Mouse (Mus musculus): ENCODE results near the gene Cdk2ap2. TPM values are rescaled to one million over a fixed set of nuclear protein-coding genes. Genes with fewer than 3 reads are reported as not detected.
"Not testable (repeated sequence)": the region's sequence is repeated elsewhere in the genome, so short reads cannot be mapped to it uniquely, and the experiment has no call there.

The Cdk2ap2 gene
- polyA plus RNA-seq, 1 experiment from 2014 or later, result 82.1 TPM

- Histone ChIP-seq H3K36me3 (no peaks in the 10 kb centered on the region), H3K9ac (replicated peaks) (no peak overlapping the region), H3K4me3 (replicated peaks) (no peak overlapping the region), H3K9me3 (no peaks in the 10 kb centered on the region), H3K4me2 (replicated peaks) (no peak overlapping the region), H3K4me1 (replicated peaks) (no peaks in the 10 kb centered on the region), H3K27me3 (no peaks in the 10 kb centered on the region), H3K27ac (no peak overlapping the region)
- ATAC-seq, result no peak
- 96% methylated on average over 7 of the region's 7 CpGs for WGBS
Measured at GRCm38 (mm10) chr19:4057962-4058361, 39.0 kb upstream of the Cdk2ap2 start.

DNA sequence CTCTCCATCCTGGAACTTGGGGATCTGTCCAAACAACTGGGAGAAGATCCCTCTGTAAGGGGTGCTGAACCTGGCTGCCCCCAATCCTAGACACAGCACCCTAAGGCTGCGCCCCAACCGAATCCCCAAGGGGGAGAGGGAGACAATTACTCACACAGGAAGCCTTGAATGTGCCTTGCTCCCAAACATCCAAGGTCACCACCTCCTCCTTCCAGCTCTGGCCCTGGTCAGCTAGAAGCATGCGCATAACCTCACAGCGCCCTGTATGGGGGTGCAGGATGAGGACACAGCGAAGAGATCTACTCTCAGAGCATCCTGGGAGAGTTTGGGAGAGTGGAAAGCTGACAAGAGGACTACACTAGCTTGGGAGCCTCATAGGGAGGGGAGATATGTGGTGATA lies 38.4 kb upstream of the Cdk2ap2 start:
- no peaks in the 10 kb centered on the region for H3K36me3 ChIP-seq
- WGBS, result 96% methylated on average over 5 of the region's 5 CpGs
- no peaks in the 10 kb centered on the region for H3K9me3 ChIP-seq
- no peak for ATAC-seq
- H3K27me3 ChIP-seq, result no peaks in the 10 kb centered on the region
- H3K4me2 ChIP-seq (replicated peaks), result no peak overlapping the region
- no peak overlapping the region for H3K4me3 ChIP-seq (replicated peaks)
- no peaks in the 10 kb centered on the region for H3K4me1 ChIP-seq (replicated peaks)
- H3K27ac ChIP-seq, result no peak overlapping the region
- H3K9ac ChIP-seq (replicated peaks), result no peak overlapping the region

DNA sequence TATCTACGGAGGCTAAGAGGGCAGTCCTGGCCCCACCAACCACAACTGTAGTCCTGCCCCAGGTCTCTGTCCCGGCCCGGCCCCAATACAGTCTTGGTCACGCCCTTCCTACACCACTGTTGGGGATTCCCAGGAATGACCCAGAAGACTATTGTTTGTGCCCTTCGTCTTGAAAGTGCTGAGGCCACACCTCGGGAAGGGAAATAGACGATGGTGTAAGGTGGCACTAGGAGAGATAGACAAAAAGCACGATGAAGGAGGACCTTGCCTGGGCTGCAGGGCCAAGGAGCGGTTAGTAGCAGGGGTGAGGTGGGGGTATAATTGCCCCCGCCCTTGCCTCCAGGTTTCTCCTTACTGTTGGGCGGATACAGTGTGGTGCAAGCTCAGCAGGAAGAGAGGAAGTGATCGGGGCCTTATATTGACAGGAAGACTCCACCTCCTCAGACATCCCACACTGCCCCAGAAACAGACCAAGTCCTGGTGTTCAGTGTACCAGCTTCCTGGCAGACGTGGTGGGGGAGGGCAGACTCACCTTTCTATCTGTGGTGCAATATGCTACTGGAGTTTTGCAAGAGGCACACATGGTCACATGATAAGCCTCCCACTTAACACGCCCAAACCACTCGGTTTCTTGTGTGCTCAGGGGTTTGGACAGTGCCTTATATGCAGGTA lies 37.8 kb upstream of the Cdk2ap2 start, which contains the start of gene Gstp3:
TSS of gene Gstp3 (minus strand) at position 501 of the 672 bp plus-strand sequence.
- H3K4me3 ChIP-seq (replicated peaks), result no peak within 1 kb of the TSS
- H3K9me3 ChIP-seq, result no peaks in the 10 kb centered on the region
- no peak for ATAC-seq
- H3K36me3 ChIP-seq, result no peaks in the 10 kb centered on the region
- WGBS, result 86% methylated on average over 15 of the region's 15 CpGs
- H3K27ac ChIP-seq, result no peak within 1 kb of the TSS
- H3K4me2 ChIP-seq (replicated peaks), result no peak within 1 kb of the TSS
- no peak within 1 kb of the TSS for H3K9ac ChIP-seq (replicated peaks)
- no peaks in the 10 kb centered on the region for H3K4me1 ChIP-seq (replicated peaks)
- H3K27me3 ChIP-seq, result no peaks in the 10 kb centered on the region

GRCm38 (mm10) chr19:4060044-4060898 lies 36.7 kb upstream of the Cdk2ap2 start:
- not testable (repeated sequence) for H3K4me1 ChIP-seq (replicated peaks); H3K4me3 ChIP-seq (replicated peaks); H3K27ac ChIP-seq; H3K9me3 ChIP-seq; H3K36me3 ChIP-seq; H3K9ac ChIP-seq (replicated peaks); H3K27me3 ChIP-seq; H3K4me2 ChIP-seq (replicated peaks); ATAC-seq
- 88% methylated on average over 8 of the region's 8 CpGs for WGBS

- Histone ChIP-seq H3K9ac (replicated peaks) (no peak overlapping the region), H3K4me3 (replicated peaks) (no peak overlapping the region), H3K4me2 (replicated peaks) (no peak overlapping the region), H3K9me3 (no peaks in the 10 kb centered on the region), H3K27me3 (no peaks in the 10 kb centered on the region), H3K27ac (no peak overlapping the region), H3K4me1 (replicated peaks) (no peaks in the 10 kb centered on the region), H3K36me3 (no peaks in the 10 kb centered on the region)
- 86% methylated on average over 6 of the region's 6 CpGs for WGBS
- no peak for ATAC-seq
Measured at GRCm38 (mm10) chr19:4060899-4061465, 36.0 kb upstream of the Cdk2ap2 start.

- H3K27ac ChIP-seq; H3K4me1 ChIP-seq (replicated peaks); H3K36me3 ChIP-seq; H3K4me2 ChIP-seq (replicated peaks); H3K4me3 ChIP-seq (replicated peaks); H3K27me3 ChIP-seq; ATAC-seq; H3K9ac ChIP-seq (replicated peaks); H3K9me3 ChIP-seq: not testable (repeated sequence)
- 74% methylated on average over 4 of the region's 4 CpGs for WGBS
Measured at GRCm38 (mm10) chr19:4063357-4063756, 33.6 kb upstream of the Cdk2ap2 start.

DNA sequence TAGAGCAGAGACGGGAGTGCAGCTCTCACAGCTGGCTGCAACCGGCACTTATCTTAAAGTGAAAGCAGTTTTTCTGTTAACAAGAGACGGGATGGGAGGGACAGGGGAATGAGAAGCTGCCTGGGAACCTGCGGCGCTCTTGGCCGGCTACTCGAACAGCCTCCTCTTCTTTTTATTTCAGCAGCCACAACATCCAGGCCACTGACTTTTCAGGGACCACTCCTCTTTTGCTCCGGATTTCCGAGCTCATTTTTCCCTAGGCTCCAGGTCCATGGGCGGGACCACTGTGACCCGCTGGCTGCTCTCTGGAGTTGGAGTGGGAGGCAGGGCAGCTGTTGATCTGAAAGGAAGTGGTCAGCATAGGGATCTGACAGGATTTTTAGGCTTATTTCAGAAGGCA lies 32.5 kb upstream of the Cdk2ap2 start:
- not testable (repeated sequence) for H3K9me3 ChIP-seq; H3K4me1 ChIP-seq (replicated peaks); ATAC-seq; H3K27ac ChIP-seq; H3K4me3 ChIP-seq (replicated peaks); H3K9ac ChIP-seq (replicated peaks); H3K27me3 ChIP-seq; H3K36me3 ChIP-seq; H3K4me2 ChIP-seq (replicated peaks)
- 36% methylated on average over 5 of the region's 11 CpGs for WGBS

DNA sequence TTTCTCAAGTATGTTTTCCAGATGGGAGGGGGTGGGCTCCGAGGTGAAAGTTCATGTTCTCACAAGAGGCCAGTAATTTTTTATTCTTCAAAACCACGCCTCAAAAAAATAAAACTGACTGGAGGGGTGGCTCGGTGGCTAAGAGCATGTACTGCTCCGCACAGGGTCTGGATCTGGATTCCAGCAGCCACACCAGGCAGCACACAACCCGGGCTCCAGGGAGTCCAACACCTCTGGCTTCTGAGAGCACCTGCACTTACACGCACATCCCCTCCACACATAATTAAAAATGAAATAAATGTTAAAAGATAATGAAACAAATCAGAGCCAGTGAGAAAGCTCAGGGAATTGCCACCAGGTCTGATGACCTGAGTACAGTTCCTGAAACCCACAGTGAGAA lies 30.7 kb upstream of the Cdk2ap2 start:
- no peak overlapping the region for H3K4me2 ChIP-seq (replicated peaks)
- H3K9ac ChIP-seq (replicated peaks), result no peak overlapping the region
- H3K36me3 ChIP-seq, result no peaks in the 10 kb centered on the region
- no peak overlapping the region for H3K4me3 ChIP-seq (replicated peaks)
- no peaks in the 10 kb centered on the region for H3K9me3 ChIP-seq
- H3K27me3 ChIP-seq, result no peaks in the 10 kb centered on the region
- no peaks in the 10 kb centered on the region for H3K4me1 ChIP-seq (replicated peaks)
- 93% methylated on average over 6 of the region's 6 CpGs for WGBS
- H3K27ac ChIP-seq, result no peak overlapping the region
- ATAC-seq, result no peak

DNA sequence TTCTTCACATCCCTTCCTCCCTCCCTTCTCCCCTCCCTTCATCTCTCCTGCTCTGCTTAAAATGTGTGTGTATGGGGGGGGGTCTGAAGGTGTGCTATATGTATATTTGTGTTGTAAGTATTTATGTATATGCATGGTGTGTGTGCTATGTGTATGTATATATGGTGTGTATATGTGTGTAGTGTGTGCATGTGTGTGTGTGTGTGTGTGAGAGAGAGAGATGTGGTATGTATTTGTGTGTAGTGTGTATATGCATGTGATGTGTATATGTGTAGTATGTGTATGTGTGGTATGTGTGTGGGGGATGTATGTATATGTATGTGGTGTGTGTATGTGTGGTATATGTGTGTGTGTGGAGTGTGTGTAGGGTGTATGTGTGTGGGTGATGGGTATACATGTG lies 30.1 kb upstream of the Cdk2ap2 start:
- Histone ChIP-seq H3K4me3 (replicated peaks) (no peak overlapping the region), H3K4me1 (replicated peaks) (no peaks in the 10 kb centered on the region), H3K9me3 (no peaks in the 10 kb centered on the region), H3K9ac (replicated peaks) (no peak overlapping the region), H3K4me2 (replicated peaks) (no peak overlapping the region), H3K27ac (no peak overlapping the region), H3K27me3 (no peaks in the 10 kb centered on the region), H3K36me3 (no peaks in the 10 kb centered on the region)
- no peak for ATAC-seq

DNA sequence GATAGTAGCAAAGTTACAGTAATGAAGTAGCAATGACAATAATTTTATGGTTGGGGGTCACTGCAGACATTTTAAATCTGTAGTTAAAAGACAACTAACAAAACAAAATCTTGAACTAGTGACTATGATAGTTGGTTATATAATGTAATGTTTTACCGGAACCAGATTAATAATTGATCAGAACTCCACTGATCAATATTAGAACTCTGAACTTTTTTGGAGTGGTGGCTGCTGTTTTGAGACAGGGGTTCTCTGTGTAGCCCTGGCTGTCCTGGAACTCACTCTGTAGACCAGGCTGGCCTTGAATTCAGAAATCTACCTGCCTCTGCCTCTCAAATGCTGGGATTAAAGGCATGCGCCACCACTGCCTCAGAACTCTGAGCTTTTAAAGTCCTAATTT lies 28.7 kb upstream of the Cdk2ap2 start:
- H3K9me3 ChIP-seq; H3K27me3 ChIP-seq; H3K4me1 ChIP-seq (replicated peaks); H3K27ac ChIP-seq; H3K4me2 ChIP-seq (replicated peaks); H3K36me3 ChIP-seq; H3K9ac ChIP-seq (replicated peaks); H3K4me3 ChIP-seq (replicated peaks); ATAC-seq: not testable (repeated sequence)
- 96% methylated on average over 2 of the region's 2 CpGs for WGBS

- Histone ChIP-seq H3K27ac (no peak overlapping the region), H3K4me1 (replicated peaks) (no peaks in the 10 kb centered on the region), H3K9me3 (no peaks in the 10 kb centered on the region), H3K4me3 (replicated peaks) (no peak overlapping the region), H3K4me2 (replicated peaks) (no peak overlapping the region), H3K27me3 (no peaks in the 10 kb centered on the region), H3K36me3 (no peaks in the 10 kb centered on the region), H3K9ac (replicated peaks) (no peak overlapping the region)
- ATAC-seq, result no peak
- WGBS, result 58% methylated on average over 15 of the region's 15 CpGs
Measured at GRCm38 (mm10) chr19:4068717-4069410, 28.1 kb upstream of the Cdk2ap2 start.

- no peak overlapping the region for H3K9ac ChIP-seq (replicated peaks)
- WGBS, result 70% methylated on average over 15 of the region's 15 CpGs
- H3K4me3 ChIP-seq (replicated peaks), result no peak overlapping the region
- ATAC-seq, result no peak
- no peak overlapping the region for H3K4me2 ChIP-seq (replicated peaks)
- H3K27ac ChIP-seq, result no peak overlapping the region
- no peaks in the 10 kb centered on the region for H3K9me3 ChIP-seq
- H3K36me3 ChIP-seq, result no peaks in the 10 kb centered on the region
- no peaks in the 10 kb centered on the region for H3K4me1 ChIP-seq (replicated peaks)
- H3K27me3 ChIP-seq, result no peaks in the 10 kb centered on the region
Measured at GRCm38 (mm10) chr19:4070311-4070710, 26.7 kb upstream of the Cdk2ap2 start.
